ENCODE assay signal across 8 mouse cellular contexts in genomic region chr10:81182336-81183333, GRCm38 (mm10). TPM values are rescaled to one million over a fixed set of nuclear protein-coding genes. Genes with fewer than 3 reads are reported as not detected.
DNase-seq lines count a peak whose midpoint lies in the region; ATAC-seq and TF ChIP-seq lines count a peak whose summit lies in the region.

TSS of gene Dapk3 (plus strand) at chr10:81183005.

- peak within 1 kb of the TSS; percentile 76 for H3K4me3 ChIP-seq in forebrain, embryonic 10.5 days
- H3K4me3 ChIP-seq in heart, embryonic 15.5 days: peak within 1 kb of the TSS; percentile 74
- H3K4me3 ChIP-seq in liver, embryonic 14.5 days (ENCODE audit: insufficient read depth in 1 of 2, low read depth in 2 of 2, low read length in 2 of 2): peak within 1 kb of the TSS; percentile 65 to 68
- peak within 1 kb of the TSS; percentile 60 for H3K4me3 ChIP-seq in neural tube, embryonic 11.5 days (ENCODE audit: low read depth, low read length)
- peak within 1 kb of the TSS; percentile 58 for H3K4me3 ChIP-seq in stomach, postnatal 0 days (ENCODE audit: low read depth, low read length)

- TF ChIP-seq EP300 in liver, embryonic 14.5 days (IDR thresholded peaks at IDR 0.05; ENCODE audit: low read depth): 0 out of 2 replicates have a peak, but pooled peaks have one; percentile 57
- peak; percentile 46 for TF ChIP-seq EP300 in stomach, postnatal 0 days (optimal IDR thresholded peaks at IDR 0.05)

- peaks cover 85% of the 10 kb centered on the region for H3K36me3 ChIP-seq in forebrain, embryonic 10.5 days (replicated peaks)
- peaks cover 68% of the 10 kb centered on the region for H3K36me3 ChIP-seq in heart, embryonic 15.5 days
- peaks cover 54% of the 10 kb centered on the region for H3K36me3 ChIP-seq in liver, embryonic 14.5 days (replicated peaks; ENCODE audit: control insufficient read depth, insufficient read depth, low read depth)
- peaks cover 41% of the 10 kb centered on the region for H3K36me3 ChIP-seq in neural tube, embryonic 11.5 days (ENCODE audit: control insufficient read depth, insufficient read depth, low read length)
- peaks cover 44% of the 10 kb centered on the region for H3K36me3 ChIP-seq in stomach, postnatal 0 days (ENCODE audit: control insufficient read depth, insufficient read depth, low read length)

- H3K4me2 ChIP-seq in heart, embryonic 15.5 days: peak within 1 kb of the TSS; percentile 73
- H3K4me2 ChIP-seq in liver, embryonic 14.5 days (ENCODE audit: low read depth): peak within 1 kb of the TSS; percentile 70
- H3K4me2 ChIP-seq in neural tube, embryonic 11.5 days (ENCODE audit: low read depth): peak within 1 kb of the TSS; percentile 63
- peak within 1 kb of the TSS; percentile 64 for H3K4me2 ChIP-seq in stomach, postnatal 0 days (replicated peaks; ENCODE audit: low read depth)

- H3K27ac ChIP-seq in forebrain, embryonic 10.5 days: peak within 1 kb of the TSS; percentile 90
- H3K27ac ChIP-seq in heart, embryonic 15.5 days: peak within 1 kb of the TSS; percentile 95
- H3K27ac ChIP-seq in liver, embryonic 14.5 days: no peak within 1 kb of the TSS; the same call in 1 of the 2 replicates
- H3K27ac ChIP-seq in neural tube, embryonic 11.5 days (ENCODE audit: low read depth, low read length): 0 out of 2 replicates have a peak within 1 kb of the TSS, but pooled peaks have one; percentile 46
- H3K27ac ChIP-seq in stomach, postnatal 0 days (replicated peaks): peak within 1 kb of the TSS; percentile 94

- peak; percentile 92 to 93 for DNase-seq in CD8-positive naive resting alpha-beta T cell, adult 2 months (ENCODE audit: low read depth in 2 of 2, low spot score in 2 of 2)
- DNase-seq in c-Kit-positive CD71-negative TER-119-negative erythroid progenitor cells, embryonic 14.5 days (ENCODE audit: low read depth): peak; percentile 100
- DNase-seq in forebrain, embryonic 10.5 days (ENCODE audit: extremely low spot score, low spot score): peak; percentile 99
- peak; percentile 97 to 99 for DNase-seq in kidney, postnatal 25 days
- peak; percentile 99 to 100 (median 100) for DNase-seq in liver, embryonic 14.5 days (ENCODE audit: low read depth in 3 of 3, low spot score in 3 of 3)
- peak; percentile 97 for DNase-seq in neural tube, embryonic 11.5 days (ENCODE audit: low spot score)
- peak; percentile 97 for DNase-seq in stomach, postnatal 0 days (ENCODE audit: low spot score)

- ATAC-seq in heart, embryonic 15.5 days (replicated peaks; ENCODE audit: insufficient number of reproducible peaks, insufficient read depth, low FRiP score, low read depth): peak; percentile 89
- ATAC-seq in liver, embryonic 14.5 days (ENCODE audit: insufficient read depth): peak; percentile 93
- ATAC-seq in neural tube, embryonic 11.5 days (ENCODE audit: insufficient read depth, low FRiP score, low TSS enrichment): peak; percentile 95
- ATAC-seq in stomach, postnatal 0 days (ENCODE audit: low FRiP score, low TSS enrichment): peak; percentile 92

- peak within 1 kb of the TSS; percentile 78 for H3K9ac ChIP-seq in heart, embryonic 15.5 days
- peak within 1 kb of the TSS; percentile 60 for H3K9ac ChIP-seq in liver, embryonic 14.5 days (replicated peaks)
- peak within 1 kb of the TSS; percentile 68 for H3K9ac ChIP-seq in neural tube, embryonic 11.5 days (ENCODE audit: low read length)
- peak within 1 kb of the TSS; percentile 70 for H3K9ac ChIP-seq in stomach, postnatal 0 days (ENCODE audit: low read length)

- H3K27me3 ChIP-seq in forebrain, embryonic 10.5 days (ENCODE audit: poor library complexity, severe bottlenecking): no peaks in the 10 kb centered on the region
- H3K27me3 ChIP-seq in heart, embryonic 15.5 days: no peaks in the 10 kb centered on the region
- H3K27me3 ChIP-seq in liver, embryonic 14.5 days (ENCODE audit: control insufficient read depth, insufficient read depth, low read length): no peaks in the 10 kb centered on the region
- no peaks in the 10 kb centered on the region for H3K27me3 ChIP-seq in neural tube, embryonic 11.5 days (ENCODE audit: control insufficient read depth, insufficient read depth, low read length)
- H3K27me3 ChIP-seq in stomach, postnatal 0 days (ENCODE audit: control insufficient read depth, insufficient read depth, low read length): no peaks in the 10 kb centered on the region

- no peaks in the 10 kb centered on the region for H3K9me3 ChIP-seq in forebrain, embryonic 10.5 days
- H3K9me3 ChIP-seq in heart, embryonic 15.5 days (replicated peaks): no peaks in the 10 kb centered on the region
- H3K9me3 ChIP-seq in liver, embryonic 14.5 days (ENCODE audit: control insufficient read depth, low read length): no peaks in the 10 kb centered on the region
- H3K9me3 ChIP-seq in neural tube, embryonic 11.5 days (ENCODE audit: control insufficient read depth, low read length): no peaks in the 10 kb centered on the region
- H3K9me3 ChIP-seq in stomach, postnatal 0 days (ENCODE audit: control insufficient read depth, low read length): no peaks in the 10 kb centered on the region

- TF ChIP-seq CTCF in liver, embryonic 14.5 days (IDR thresholded peaks at IDR 0.05; ENCODE audit: low read depth): 0 out of 2 replicates have a peak, but pooled peaks have one; percentile 25
- TF ChIP-seq CTCF in stomach, postnatal 0 days (IDR thresholded peaks at IDR 0.05; ENCODE audit: low read depth): no peak

- H3K4me1 ChIP-seq in forebrain, embryonic 10.5 days: peaks cover 68% of the 10 kb centered on the region
- peaks cover 66% of the 10 kb centered on the region for H3K4me1 ChIP-seq in heart, embryonic 15.5 days (replicated peaks)
- H3K4me1 ChIP-seq in liver, embryonic 14.5 days (replicated peaks; ENCODE audit: control insufficient read depth in 2 of 2, insufficient read depth in 2 of 2, low read length in 1 of 2): peaks cover 2 to 7% of the 10 kb centered on the region in 2 experiments; a peak in 3 of 4 replicates
- H3K4me1 ChIP-seq in neural tube, embryonic 11.5 days (ENCODE audit: control insufficient read depth, insufficient read depth, low read length): peaks cover 8% of the 10 kb centered on the region
- H3K4me1 ChIP-seq in stomach, postnatal 0 days (replicated peaks; ENCODE audit: control insufficient read depth, insufficient read depth): peaks cover 8% of the 10 kb centered on the region; the same call in 1 of the 2 replicates

- WGBS in forebrain, embryonic 10.5 days: 4% methylated on average over 53 of the region's 53 CpGs
- 6% methylated on average over 53 of the region's 53 CpGs for WGBS in heart, embryonic 15.5 days
- 4% methylated on average over 53 of the region's 53 CpGs for WGBS in liver, embryonic 14.5 days (ENCODE audit: insufficient replicate concordance)
- WGBS in neural tube, embryonic 11.5 days: 4% methylated on average over 53 of the region's 53 CpGs
- 4% methylated on average over 53 of the region's 53 CpGs for WGBS in stomach, postnatal 0 days

RNA-seq across cellular contexts. Expression of gene Dapk3, which starts in this region (rescaled TPM):
- 41.6 and 44.9 TPM in 2 replicates for polyA plus RNA-seq in forebrain, embryonic 10.5 days (2016; fragmentation: Nextera tagmentation; extraction: Ambion mirVana)
- 38.4 and 43.1 TPM in 2 replicates for polyA plus RNA-seq in heart, embryonic 15.5 days (2015; fragmentation: Nextera tagmentation; extraction: Ambion mirVana)
- 16.6 and 17.6 TPM in 2 replicates for polyA plus RNA-seq in liver, embryonic 14.5 days (2012; rRNA removed)
- polyA plus RNA-seq in liver, embryonic 14.5 days (2014; fragmentation: Nextera tagmentation; extraction: Ambion mirVana): 13.0 and 16.5 TPM in 2 replicates
- 56.4 and 58.6 TPM in 2 replicates for polyA plus RNA-seq in neural tube, embryonic 11.5 days (2014; fragmentation: Nextera tagmentation; extraction: Ambion mirVana)
- 44.6 and 51.8 TPM in 2 replicates for polyA plus RNA-seq in stomach, postnatal 0 days (2015; fragmentation: Nextera tagmentation; extraction: Ambion mirVana)
